ENCODE assay signal across 10 mouse cellular contexts in genomic region chr7:65373336-65373735, GRCm38 (mm10).
A peak's percentile ranks its signal among the peaks of the same experiment; 100 is the strongest.
DNase-seq lines count a peak whose midpoint lies in the region; ATAC-seq lines count a peak whose summit lies in the region.
"Had no signal": no experiment of that assay in that cellular context is flagged by ENCODE, and none has a peak within 500 bp of the region (broad histone marks: within the 10 kb centered on the region; RNA-seq: fewer than 3 reads in every experiment).

No protein-coding gene starts in this region.

- peaks cover 15% of the 10 kb centered on the region for H3K4me1 ChIP-seq in heart, embryonic 11.5 days (ENCODE audit: control insufficient read depth, insufficient read depth, low read length)
- H3K4me1 ChIP-seq in heart, embryonic 10.5 days: peaks cover 35% of the 10 kb centered on the region

- 52% methylated on average over 8 of the region's 8 CpGs for WGBS in heart, embryonic 11.5 days (ENCODE audit: insufficient replicate concordance)
- 61% methylated on average over 8 of the region's 8 CpGs for WGBS in heart, embryonic 10.5 days

- H3K9ac ChIP-seq in heart, embryonic 11.5 days (ENCODE audit: low read depth, low read length): no peak overlapping the region

- H3K4me3 ChIP-seq in heart, embryonic 11.5 days (ENCODE audit: low read depth, low read length): no peak overlapping the region
- no peak overlapping the region for H3K4me3 ChIP-seq in heart, embryonic 10.5 days

- no peak overlapping the region for H3K4me2 ChIP-seq in heart, embryonic 11.5 days

- H3K27me3 ChIP-seq in heart, embryonic 11.5 days (ENCODE audit: control insufficient read depth, insufficient read depth, low read length): no peaks in the 10 kb centered on the region
- H3K27me3 ChIP-seq in heart, embryonic 10.5 days (ENCODE audit: insufficient read depth, poor library complexity, severe bottlenecking): no peaks in the 10 kb centered on the region

- H3K9me3 ChIP-seq in heart, embryonic 11.5 days (replicated peaks; ENCODE audit: control insufficient read depth, low read length): no peaks in the 10 kb centered on the region
- no peaks in the 10 kb centered on the region for H3K9me3 ChIP-seq in heart, embryonic 10.5 days

- no peak for DNase-seq in heart, embryonic 10.5 days (ENCODE audit: low spot score)
- DNase-seq in 416B (ENCODE audit: low read depth): peak; percentile 90
- DNase-seq in lung, postnatal 4 days: peak; percentile 45 to 64
- no peak for DNase-seq in adrenal gland, adult (ENCODE audit: inconsistent age in 2 of 2, low spot score in 1 of 2)
- no peak for DNase-seq in cerebellum, postnatal 36 days
- DNase-seq: adrenal gland, adult 2 months had no signal

- no peak for ATAC-seq in heart, embryonic 11.5 days (replicated peaks; ENCODE audit: insufficient number of reproducible peaks, low FRiP score, low TSS enrichment)
- ATAC-seq in common myeloid progenitor, adult 5-6 weeks (replicated peaks; ENCODE audit: low read depth, poor library complexity, severe bottlenecking): peak; percentile 79
- ATAC-seq in erythroid progenitor cell, adult 5-6 weeks (replicated peaks; ENCODE audit: low FRiP score, poor library complexity, severe bottlenecking): no peak
- ATAC-seq: forebrain, embryonic 14.5 days had no signal

- H3K27ac ChIP-seq in heart, embryonic 11.5 days (ENCODE audit: low read depth, low read length): peak overlapping the region; percentile 54; the same call in 1 of the 2 replicates
- no peak overlapping the region for H3K27ac ChIP-seq in heart, embryonic 10.5 days

- no peaks in the 10 kb centered on the region for H3K36me3 ChIP-seq in heart, embryonic 11.5 days (ENCODE audit: control insufficient read depth, insufficient read depth, low read length)
- H3K36me3 ChIP-seq in heart, embryonic 10.5 days: no peaks in the 10 kb centered on the region

Comparison
In these comparisons a context has a peak if more than half of its experiments do, and no peak if none do; other contexts are left out.
1. DNase-seq: peak in 416B (single experiment) and lung, postnatal 4 days (2 of 2); none in heart, embryonic 10.5 days (single experiment), adrenal gland, adult (0 of 2) and cerebellum, postnatal 36 days (0 of 2).